Mouse (Mus musculus) midbrain, embryonic 15.5 days (tissue): ENCODE measurements around the gene Fis1. TPM values are rescaled to one million over a fixed set of nuclear protein-coding genes. Genes with fewer than 3 reads are reported as not detected.
"Not testable (repeated sequence)": the region's sequence is repeated elsewhere in the genome, so short reads cannot be mapped to it uniquely, and the experiment has no call there.

Source experiments
- ATAC-seq: fragments of 200-750 bp; cut with Nextera tagmentation; replicated peaks from 2 replicates; pipeline ENCODE4 v1.8.0; 2017; ENCODE audit warnings: moderate TSS enrichment
- H3K27ac ChIP-seq: fragments of 300-500 bp; sonication (generic); 2 replicates; pipeline ENCODE4 v1.5.1; 2015; ENCODE audit warnings: mild to moderate bottlenecking, inconsistent platforms
- H3K27me3 ChIP-seq: fragments of 300-500 bp; sonication (generic); replicated peaks from 2 replicates; pipeline ENCODE4 v1.6.1; 2015; ENCODE audit warnings: inconsistent platforms
- H3K36me3 ChIP-seq: fragments of 300-500 bp; sonication (generic); replicated peaks from 2 replicates; pipeline ENCODE4 v1.6.1; 2015; ENCODE audit warnings: inconsistent platforms
- H3K4me1 ChIP-seq: fragments of 300-500 bp; sonication (generic); 2 replicates; pipeline ENCODE4 v1.6.1; 2015; ENCODE audit warnings: inconsistent platforms
- H3K4me2 ChIP-seq: fragments of 300-500 bp; sonication (generic); 2 replicates; pipeline ENCODE4 v1.6.1; 2015; ENCODE audit warnings: inconsistent platforms, mild to moderate bottlenecking, moderate library complexity
- H3K4me3 ChIP-seq: fragments of 300-500 bp; sonication (generic); 2 replicates; pipeline ENCODE4 v1.5.1; 2015; ENCODE audit warnings: mild to moderate bottlenecking, inconsistent platforms
- H3K9ac ChIP-seq: fragments of 300-500 bp; sonication (generic); 2 replicates; pipeline ENCODE4 v1.6.1; 2015; ENCODE audit warnings: mild to moderate bottlenecking, inconsistent platforms
- H3K9me3 ChIP-seq: fragments of 300-500 bp; sonication (generic); 2 replicates; pipeline ENCODE4 v1.6.1; 2016; ENCODE audit warnings: inconsistent platforms
- WGBS: fragments of 180-500 bp; shearing (Covaris S2); methylation state at CpG from one replicate; pipeline ENCODE4 v1.1.7; 2015; ENCODE audit warnings: mixed read lengths; 5-methylcytosine and 5-hydroxymethylcytosine counted together
- polyA plus RNA-seq: library from polyadenylated mRNA; unstranded; fragments of >200 nt; fragmentation: Nextera tagmentation; extraction: Ambion mirVana; gene quantifications from 2 replicates; pipeline ENCODE4 v1.2.1, GENCODE M21; 2015

The Fis1 gene
- polyA plus RNA-seq, 1 experiment from 2014 or later = 357 TPM

DNA sequence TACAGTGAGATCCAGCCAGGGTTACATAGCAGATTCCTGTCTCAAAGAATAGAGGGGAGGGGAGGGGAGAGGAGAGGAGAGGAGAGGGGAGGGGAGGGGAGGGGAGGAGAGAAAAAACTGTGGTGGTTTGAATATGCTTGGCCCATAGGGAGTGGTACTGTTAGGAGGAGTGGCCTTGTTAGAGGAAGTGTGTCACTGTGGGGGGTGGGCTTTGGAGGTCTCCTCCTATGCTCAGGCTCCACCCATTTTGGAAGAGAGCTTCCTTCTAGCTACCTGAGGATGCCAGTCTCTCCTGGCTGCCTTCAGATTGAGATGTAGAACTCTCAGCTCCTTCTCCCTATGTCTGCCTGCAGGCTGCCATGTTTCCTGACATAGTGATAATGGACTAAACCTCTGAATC lies 5.2 kb upstream of the Fis1 start:
- Histone ChIP-seq H3K9me3 (no peaks in the 10 kb centered on the region), H3K9ac (no peak overlapping the region), H3K36me3 (no peaks in the 10 kb centered on the region), H3K27me3 (no peaks in the 10 kb centered on the region), H3K4me2 (no peak overlapping the region), H3K4me1 (0 out of 2 replicates have a peak, but pooled peaks cover 6% of the 10 kb centered on the region), H3K4me3 (no peak overlapping the region), H3K27ac (no peak overlapping the region)
- no peak for ATAC-seq

DNA sequence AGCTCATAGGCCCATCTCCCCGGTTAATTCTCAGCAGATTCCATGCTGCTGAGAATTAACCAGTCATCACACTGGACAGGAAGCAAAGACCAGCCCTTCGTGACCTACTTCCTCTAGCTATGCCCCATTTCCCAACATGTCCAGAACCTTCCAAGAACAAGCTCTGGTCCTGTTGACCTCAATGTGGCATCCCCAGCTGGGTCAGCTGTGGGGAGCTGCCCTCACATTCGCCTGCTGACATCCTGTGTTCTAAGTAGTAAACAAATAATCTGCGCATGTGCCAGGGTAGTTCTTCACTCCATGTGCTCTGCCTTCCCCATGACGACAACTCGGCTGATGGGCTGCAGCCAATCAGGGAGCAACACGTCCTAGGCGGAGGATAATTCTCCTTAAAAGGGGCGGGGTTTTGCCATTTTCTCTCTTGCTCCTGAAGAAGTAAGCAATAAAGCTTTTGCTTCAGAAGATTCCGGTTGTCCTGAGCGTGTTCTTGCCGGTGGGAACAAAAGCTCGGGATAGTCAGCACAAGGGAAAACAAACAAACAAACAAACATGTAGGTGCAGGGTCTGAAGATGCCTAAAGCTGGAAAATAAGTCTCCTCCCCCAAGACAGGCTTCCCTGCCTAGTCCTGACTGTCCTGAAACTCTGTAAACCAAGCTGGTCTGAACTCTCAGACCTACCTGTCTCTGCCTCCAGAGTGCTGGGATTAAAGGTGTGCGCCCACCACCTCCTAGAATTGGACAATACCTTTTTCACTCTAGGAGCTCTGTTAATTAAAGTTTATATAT lies 3.3 kb upstream of the Fis1 start:
- H3K4me2 ChIP-seq, H3K9ac ChIP-seq, ATAC-seq, H3K9me3 ChIP-seq, H3K27ac ChIP-seq, H3K4me3 ChIP-seq, H3K27me3 ChIP-seq, H3K36me3 ChIP-seq: not testable (repeated sequence)
- H3K4me1 ChIP-seq = peaks cover 15% of the 10 kb centered on the region
- WGBS = 83% methylated on average over 14 of the region's 14 CpGs

DNA sequence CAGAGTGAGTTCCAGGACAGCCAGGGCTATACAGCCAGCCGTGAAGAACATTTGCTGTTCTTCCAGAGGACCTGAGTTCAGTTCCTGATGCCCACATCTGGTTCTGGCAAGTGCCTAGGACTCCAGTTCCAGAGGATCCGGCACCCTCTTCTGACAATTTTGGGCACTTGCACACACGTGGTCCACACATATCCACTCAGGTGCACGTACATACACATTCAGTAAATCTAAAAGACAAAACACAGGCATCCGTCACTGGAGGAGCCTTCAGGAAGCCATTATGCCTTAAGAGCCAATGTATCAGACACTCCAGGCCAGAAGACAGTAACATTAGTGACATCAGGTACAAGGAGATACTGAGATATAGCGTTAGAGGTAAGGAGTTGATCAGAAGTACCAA lies 2.6 kb upstream of the Fis1 start:
- Histone ChIP-seq H3K4me1 (peaks cover 23% of the 10 kb centered on the region), H3K4me2 (no peak overlapping the region), H3K9me3 (no peaks in the 10 kb centered on the region), H3K27me3 (no peaks in the 10 kb centered on the region), H3K36me3 (no peaks in the 10 kb centered on the region), H3K9ac (no peak overlapping the region), H3K4me3 (no peak overlapping the region), H3K27ac (no peak overlapping the region)
- ATAC-seq = no peak
- WGBS = 92% methylated on average over 6 of the region's 6 CpGs

- H3K27ac ChIP-seq = no peak overlapping the region
- peak overlapping the region; percentile 61 for H3K4me2 ChIP-seq
- H3K9me3 ChIP-seq = no peaks in the 10 kb centered on the region
- WGBS = 81% methylated on average over 4 of the region's 4 CpGs
- ATAC-seq = no peak
- no peaks in the 10 kb centered on the region for H3K36me3 ChIP-seq
- H3K4me1 ChIP-seq = peaks cover 33% of the 10 kb centered on the region
- H3K4me3 ChIP-seq = no peak overlapping the region
- H3K27me3 ChIP-seq = no peaks in the 10 kb centered on the region
- H3K9ac ChIP-seq = no peak overlapping the region
Measured at GRCm38 (mm10) chr5:136952153-136952552, 922 bp upstream of the Fis1 start.

DNA sequence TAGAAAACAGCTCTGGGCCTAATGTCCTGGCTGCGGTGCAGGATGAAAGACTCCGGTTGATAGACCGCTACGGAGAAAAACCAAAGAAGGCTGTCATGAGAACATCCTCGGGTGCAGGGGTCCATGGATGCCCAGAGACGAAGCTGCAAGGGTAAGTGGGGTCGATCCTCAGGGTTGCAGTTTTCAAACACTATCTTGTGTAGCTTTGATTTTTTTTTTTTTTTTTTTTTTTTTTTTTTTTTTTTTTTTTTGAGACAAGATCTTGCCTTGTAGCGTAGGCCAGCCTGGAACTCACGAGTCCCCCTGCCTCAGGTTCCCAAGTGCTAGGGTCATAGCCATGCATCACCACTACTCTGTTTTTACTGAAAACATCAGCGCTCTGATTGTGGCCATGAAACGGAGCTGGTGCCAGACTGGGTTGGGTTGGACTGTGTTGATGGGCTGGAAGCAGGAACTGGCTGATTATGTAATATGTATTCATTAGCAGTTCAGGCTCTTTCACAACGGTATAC lies 421 bp downstream of the Fis1 start:
- no peaks in the 10 kb centered on the region for H3K36me3 ChIP-seq
- peak overlapping the region; percentile 69 for H3K9ac ChIP-seq
- H3K4me3 ChIP-seq = peak overlapping the region; percentile 68
- WGBS = 3% methylated on average over 12 of the region's 12 CpGs
- peak; percentile 19; the same call in 1 of the 2 replicates for ATAC-seq
- H3K4me1 ChIP-seq = peaks cover 33% of the 10 kb centered on the region
- peak overlapping the region; percentile 61 for H3K4me2 ChIP-seq
- H3K27me3 ChIP-seq = no peaks in the 10 kb centered on the region
- H3K27ac ChIP-seq = peak overlapping the region; percentile 79
- no peaks in the 10 kb centered on the region for H3K9me3 ChIP-seq

- Histone ChIP-seq H3K4me2 (no peak overlapping the region), H3K4me3 (no peak overlapping the region), H3K4me1 (peaks cover 33% of the 10 kb centered on the region), H3K9me3 (no peaks in the 10 kb centered on the region), H3K27ac (no peak overlapping the region), H3K9ac (no peak overlapping the region), H3K36me3 (no peaks in the 10 kb centered on the region), H3K27me3 (no peaks in the 10 kb centered on the region)
- no peak for ATAC-seq
- 95% methylated on average over 4 of the region's 4 CpGs for WGBS
Measured at GRCm38 (mm10) chr5:136955622-136956021, 2.5 kb downstream of the Fis1 start.

DNA sequence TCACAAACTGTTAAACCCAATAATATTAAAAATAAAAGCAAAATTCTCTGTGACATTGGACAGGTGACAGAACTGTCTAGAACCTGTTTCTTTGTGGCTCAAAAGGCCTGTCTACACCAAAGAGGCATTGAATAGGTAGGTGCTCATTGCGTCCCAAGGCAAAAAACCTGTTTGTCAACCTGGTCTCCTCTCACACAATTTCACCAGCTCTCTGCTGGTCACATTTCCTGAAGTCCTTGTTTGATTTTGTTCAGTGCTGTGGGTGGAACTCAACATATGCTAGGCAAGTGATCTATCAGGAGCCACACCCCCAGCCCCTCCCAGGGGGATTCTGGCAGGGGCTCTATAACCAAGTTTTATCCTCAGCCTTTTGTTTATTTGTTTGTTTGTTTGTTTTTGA lies 4.2 kb downstream of the Fis1 start:
- Histone ChIP-seq H3K4me3 (no peak overlapping the region), H3K4me2 (no peak overlapping the region), H3K36me3 (no peaks in the 10 kb centered on the region), H3K9me3 (no peaks in the 10 kb centered on the region), H3K27me3 (no peaks in the 10 kb centered on the region), H3K27ac (no peak overlapping the region), H3K4me1 (peaks cover 44% of the 10 kb centered on the region), H3K9ac (no peak overlapping the region)
- WGBS = 100% methylated on average over 1 of the region's 1 CpGs
- no peak for ATAC-seq

GRCm38 (mm10) chr5:136958991-136959605 lies 6.0 kb downstream of the Fis1 start:
- no peak overlapping the region for H3K27ac ChIP-seq
- ATAC-seq = no peak
- no peak overlapping the region for H3K4me3 ChIP-seq
- no peak overlapping the region for H3K4me2 ChIP-seq
- H3K9me3 ChIP-seq = no peaks in the 10 kb centered on the region
- H3K4me1 ChIP-seq = peaks cover 40% of the 10 kb centered on the region
- H3K36me3 ChIP-seq = no peaks in the 10 kb centered on the region; the same call in 1 of the 2 replicates
- H3K27me3 ChIP-seq = no peaks in the 10 kb centered on the region
- 81% methylated on average over 5 of the region's 5 CpGs for WGBS
- no peak overlapping the region for H3K9ac ChIP-seq

DNA sequence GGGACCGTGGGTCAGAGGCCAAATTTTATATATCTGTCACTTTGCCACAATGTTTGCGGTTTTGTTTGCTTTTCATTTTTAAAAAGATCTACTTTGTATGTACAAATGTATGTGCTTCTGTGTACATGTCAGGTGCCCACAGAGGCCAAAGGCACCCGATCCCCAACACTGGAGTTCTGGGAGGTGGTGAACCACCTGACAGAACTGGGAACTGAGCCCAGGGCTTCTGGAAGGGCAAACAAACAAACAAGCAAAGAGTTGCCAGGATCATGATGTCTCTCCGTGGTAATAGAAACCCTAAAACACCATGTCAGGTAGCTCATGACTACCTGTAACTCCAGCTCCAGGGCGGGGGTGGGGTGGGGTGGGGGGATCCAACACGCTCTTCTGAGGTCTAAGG lies 7.0 kb downstream of the Fis1 start:
- ATAC-seq = no peak
- H3K36me3 ChIP-seq = peaks cover 5% of the 10 kb centered on the region; the same call in 1 of the 2 replicates
- no peak overlapping the region for H3K27ac ChIP-seq
- no peak overlapping the region for H3K4me2 ChIP-seq
- no peak overlapping the region for H3K4me3 ChIP-seq
- 97% methylated on average over 6 of the region's 6 CpGs for WGBS
- H3K9me3 ChIP-seq = no peaks in the 10 kb centered on the region
- no peak overlapping the region for H3K9ac ChIP-seq
- no peaks in the 10 kb centered on the region for H3K27me3 ChIP-seq
- H3K4me1 ChIP-seq = peaks cover 31% of the 10 kb centered on the region

GRCm38 (mm10) chr5:136961334-136961982 lies 8.4 kb downstream of the Fis1 start:
- Histone ChIP-seq H3K4me3 (peak overlapping the region; percentile 70), H3K9ac (peak overlapping the region; percentile 85), H3K4me1 (peaks cover 20% of the 10 kb centered on the region), H3K4me2 (peak overlapping the region; percentile 75), H3K27me3 (no peaks in the 10 kb centered on the region), H3K9me3 (no peaks in the 10 kb centered on the region), H3K36me3 (peaks cover 14% of the 10 kb centered on the region; the same call in 1 of the 2 replicates), H3K27ac (peak overlapping the region; percentile 93)
- WGBS = 24% methylated on average over 5 of the region's 5 CpGs
- peak; percentile 29 for ATAC-seq

- Histone ChIP-seq H3K9me3 (no peaks in the 10 kb centered on the region), H3K36me3 (peaks cover 14% of the 10 kb centered on the region; the same call in 1 of the 2 replicates), H3K27me3 (no peaks in the 10 kb centered on the region), H3K27ac (peak overlapping the region; percentile 93), H3K4me3 (peak overlapping the region; percentile 70), H3K4me2 (peak overlapping the region; percentile 75), H3K9ac (peak overlapping the region; percentile 85), H3K4me1 (peaks cover 16% of the 10 kb centered on the region)
- under 1% methylated on average over 19 of the region's 20 CpGs for WGBS
- peak; percentile 94 for ATAC-seq
Measured at GRCm38 (mm10) chr5:136961983-136962461, 8.9 kb downstream of the Fis1 start.

DNA sequence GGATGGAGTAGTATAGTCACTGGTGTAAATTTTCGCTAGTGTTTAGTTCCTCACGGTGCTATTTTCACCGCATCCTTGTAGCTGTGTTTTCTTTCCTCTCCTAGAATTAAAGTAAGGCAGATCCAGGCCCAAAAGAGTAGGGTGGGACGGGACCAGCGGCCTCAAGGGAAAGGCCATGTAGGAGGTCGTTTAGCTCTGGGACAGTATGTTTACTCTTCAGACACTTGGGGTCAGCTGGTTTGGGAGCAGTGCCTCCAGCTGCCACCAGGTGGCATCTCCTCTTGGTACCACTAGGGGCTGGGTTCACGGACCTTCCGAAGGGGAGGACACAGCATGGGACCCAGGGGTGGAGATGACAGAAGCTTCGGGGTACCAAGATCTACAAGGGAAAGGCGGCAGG lies 9.4 kb downstream of the Fis1 start:
- under 1% methylated on average over 10 of the region's 10 CpGs for WGBS
- Histone ChIP-seq H3K36me3 (peaks cover 14% of the 10 kb centered on the region; the same call in 1 of the 2 replicates), H3K27me3 (no peaks in the 10 kb centered on the region), H3K4me3 (peak overlapping the region; percentile 70), H3K9ac (peak overlapping the region; percentile 85), H3K4me2 (peak overlapping the region; percentile 75), H3K9me3 (no peaks in the 10 kb centered on the region), H3K27ac (peak overlapping the region; percentile 93), H3K4me1 (peaks cover 16% of the 10 kb centered on the region)
- ATAC-seq = peak; percentile 72
